Mouse (Mus musculus) ES-E14 (cell line): Measurements from ENCODE around the gene Prkch.

Source experiments
- CHD2 ChIP-seq: IDR thresholded peaks from 2 replicates; pipeline ENCODE4 v1.6.1; 2014; ENCODE audit warnings: mild to moderate bottlenecking, low read depth, low read length, inconsistent platforms
- HCFC1 ChIP-seq: IDR thresholded peaks from 2 replicates; pipeline ENCODE4 v1.6.1; 2012; ENCODE audit warnings: low read length, inconsistent platforms, borderline replicate concordance; ENCODE audit not compliant: insufficient read depth

DNA sequence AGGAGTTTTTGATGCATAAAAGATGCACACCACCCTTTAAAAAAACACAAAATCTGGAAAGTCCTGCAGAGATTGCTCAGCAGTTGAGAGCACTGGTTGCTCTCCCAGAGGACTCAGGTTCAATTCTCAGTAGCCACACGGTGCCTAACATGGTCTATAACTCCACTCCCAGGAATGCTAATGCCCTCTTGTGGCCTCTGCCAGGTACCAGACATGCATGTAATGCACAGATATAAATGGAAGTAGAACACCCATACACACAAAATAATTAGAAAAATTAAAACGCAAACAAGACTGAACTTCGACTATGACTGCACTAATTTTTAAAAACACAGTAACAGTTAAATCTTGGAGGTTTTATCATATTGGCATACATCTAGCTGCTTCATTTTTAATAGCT lies 119.8 kb downstream of the Prkch start:
- TF ChIP-seq HCFC1 = no peak
- TF ChIP-seq CHD2 = no peak
